Mouse (Mus musculus) hindlimb bud, embryonic 11.5 days (tissue): ENCODE measurements around the gene Tgfbr3.
A peak's percentile ranks its signal among the peaks of the same experiment; 100 is the strongest.
"Not testable (repeated sequence)": the region's sequence is repeated elsewhere in the genome, so short reads cannot be mapped to it uniquely, and the experiment has no call there.

Source experiments
- DNase-seq: peaks from one replicate; pipeline ENCODE4 v3.0.0-alpha.2; 2012; ENCODE audit warnings: low read depth, low spot score; ENCODE audit errors: extremely low spot score

Gene Tgfbr3

GRCm38 (mm10) chr5:107247786-107248185 lies 41.6 kb downstream of the Tgfbr3 start:
- DNase-seq: no peak

GRCm38 (mm10) chr5:107243445-107243844 lies 46.0 kb downstream of the Tgfbr3 start:
- no peak for DNase-seq

GRCm38 (mm10) chr5:107242993-107243392 lies 46.4 kb downstream of the Tgfbr3 start:
- DNase-seq: no peak

- peak; percentile 50 for DNase-seq
Observed at GRCm38 (mm10) chr5:107240276-107240675, 49.2 kb downstream of the Tgfbr3 start.

- no peak for DNase-seq
Observed at GRCm38 (mm10) chr5:107237971-107238426, 51.4 kb downstream of the Tgfbr3 start.

GRCm38 (mm10) chr5:107236975-107237374 lies 52.5 kb downstream of the Tgfbr3 start:
- DNase-seq: no peak

GRCm38 (mm10) chr5:107236039-107236438 lies 53.4 kb downstream of the Tgfbr3 start:
- DNase-seq: no peak

- DNase-seq: no peak
Observed at GRCm38 (mm10) chr5:107233366-107234354, 55.8 kb downstream of the Tgfbr3 start.

- DNase-seq: no peak
Observed at GRCm38 (mm10) chr5:107230189-107230588, 59.2 kb downstream of the Tgfbr3 start.

- no peak for DNase-seq
Observed at GRCm38 (mm10) chr5:107229037-107229436, 60.4 kb downstream of the Tgfbr3 start.

- DNase-seq: no peak
Observed at GRCm38 (mm10) chr5:107227580-107227979, 61.8 kb downstream of the Tgfbr3 start.

- no peak for DNase-seq
Observed at GRCm38 (mm10) chr5:107224820-107225417, 64.5 kb downstream of the Tgfbr3 start.

GRCm38 (mm10) chr5:107224151-107224550 lies 65.3 kb downstream of the Tgfbr3 start:
- no peak for DNase-seq

- DNase-seq: not testable (repeated sequence)
Observed at GRCm38 (mm10) chr5:107223483-107223882, 65.9 kb downstream of the Tgfbr3 start.

- DNase-seq: no peak
Observed at GRCm38 (mm10) chr5:107223029-107223428, 66.4 kb downstream of the Tgfbr3 start.

- DNase-seq: no peak
Observed at GRCm38 (mm10) chr5:107222670-107223005, 66.8 kb downstream of the Tgfbr3 start.

- peak; percentile 82 for DNase-seq
Observed at GRCm38 (mm10) chr5:107221892-107222669, 67.3 kb downstream of the Tgfbr3 start.

- no peak for DNase-seq
Observed at GRCm38 (mm10) chr5:107220936-107221335, 68.5 kb downstream of the Tgfbr3 start.

- DNase-seq: no peak
Observed at GRCm38 (mm10) chr5:107219883-107220282, 69.5 kb downstream of the Tgfbr3 start.

GRCm38 (mm10) chr5:107219318-107219717 lies 70.1 kb downstream of the Tgfbr3 start:
- no peak for DNase-seq

- DNase-seq: no peak
Observed at GRCm38 (mm10) chr5:107218594-107218993, 70.8 kb downstream of the Tgfbr3 start.
